Mouse (Mus musculus) cerebellum, adult 2 months (tissue): ENCODE results near the gene Zmat5.

ENCODE experiments used
- CTCF ChIP-seq: fragments of 200-500 bp; IDR thresholded peaks from 2 replicates; pipeline ENCODE4 v1.5.1; 2011; ENCODE audit warnings: low read depth, mild to moderate bottlenecking, control low read depth, low read length, moderate library complexity, borderline replicate concordance; ENCODE audit not compliant: insufficient read depth
- POLR2A ChIP-seq: fragments of 200-500 bp; IDR thresholded peaks from 2 replicates; pipeline ENCODE4 v1.6.1; 2011; ENCODE audit warnings: low read length, control low read depth, borderline replicate concordance; ENCODE audit not compliant: insufficient read depth

DNA sequence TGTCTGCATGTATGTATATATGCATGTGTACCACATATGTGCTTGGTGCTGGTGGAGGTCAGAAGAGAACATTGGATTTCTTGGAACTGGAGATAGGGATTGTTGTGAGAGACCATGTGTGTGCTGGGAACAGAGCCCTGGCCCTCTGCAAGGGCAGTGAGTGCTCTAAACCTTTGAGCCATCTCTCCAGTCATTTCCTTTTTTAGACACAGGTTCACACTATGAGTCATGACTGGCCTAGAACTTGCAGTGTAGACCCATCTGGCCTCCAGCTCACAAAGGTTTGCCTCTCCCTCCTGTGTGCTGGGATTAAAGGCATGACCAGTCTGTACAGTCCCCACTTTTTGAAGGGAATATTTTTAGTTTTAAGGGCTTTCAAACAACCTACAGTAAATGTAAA is 8.3 kb downstream of the Zmat5 start:
- TF ChIP-seq POLR2A (no peak), CTCF (no peak)
